Mouse (Mus musculus) thymus, postnatal 25 days (tissue): ENCODE results near the gene Nudt9.
"Not testable (repeated sequence)": the region's sequence is repeated elsewhere in the genome, so short reads cannot be mapped to it uniquely, and the experiment has no call there.

Experiments
- DNase-seq: peaks from one replicate; pipeline ENCODE4 v3.0.0; 2022

Gene Nudt9

DNA sequence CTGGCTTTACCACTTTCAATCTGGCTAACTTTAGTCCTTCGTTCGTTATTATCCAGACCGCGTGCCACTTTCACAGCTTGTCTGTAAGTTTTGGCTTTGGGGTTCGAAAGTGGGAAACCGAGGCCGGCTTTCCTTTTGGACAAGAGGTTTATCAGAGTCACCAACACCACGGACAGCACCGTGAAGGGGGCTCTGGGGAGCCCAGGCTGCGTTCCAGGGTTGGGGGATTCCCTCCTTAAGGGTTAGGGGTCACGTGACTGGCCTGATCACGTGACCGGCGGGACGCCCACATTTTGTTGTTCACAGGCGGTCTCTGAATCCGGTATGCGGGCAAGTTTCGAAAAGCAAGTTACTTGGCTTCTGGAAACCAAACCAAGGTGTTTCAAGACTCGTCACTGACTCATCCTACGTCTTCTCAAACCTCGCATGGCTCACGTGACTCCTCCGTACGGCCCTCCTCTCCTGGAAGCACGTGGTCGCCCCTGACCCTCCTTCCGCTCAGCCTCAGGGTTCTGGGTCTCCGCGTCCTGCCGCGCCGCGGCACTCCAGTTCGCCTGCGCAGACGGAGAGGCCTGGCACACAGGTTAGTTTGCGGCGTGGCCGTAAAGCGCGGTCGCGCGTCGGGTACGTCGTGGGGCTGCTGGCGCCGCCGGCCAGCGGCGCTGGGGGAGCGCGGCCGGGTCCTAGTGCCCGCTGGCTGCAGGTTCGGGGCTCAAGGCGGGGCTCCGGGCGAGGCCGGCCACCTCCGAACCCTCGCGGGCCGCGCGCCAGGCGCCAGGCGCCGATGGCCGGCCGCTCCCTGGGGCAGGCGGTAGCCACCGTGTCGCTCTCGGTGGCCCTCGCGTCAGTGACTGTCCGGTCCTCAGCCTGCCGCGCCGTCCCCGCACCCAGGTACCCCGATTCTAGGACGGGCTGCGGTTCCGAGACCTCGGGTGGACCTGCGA, at the start of gene Nudt9:
Nudt9 (plus strand) TSS at position 51 of the 944 bp plus-strand sequence.
- DNase-seq = peak; percentile 95

- DNase-seq = no peak
Observed at GRCm38 (mm10) chr5:103998739-103999138, 47.4 kb upstream of the Nudt9 start.

DNA sequence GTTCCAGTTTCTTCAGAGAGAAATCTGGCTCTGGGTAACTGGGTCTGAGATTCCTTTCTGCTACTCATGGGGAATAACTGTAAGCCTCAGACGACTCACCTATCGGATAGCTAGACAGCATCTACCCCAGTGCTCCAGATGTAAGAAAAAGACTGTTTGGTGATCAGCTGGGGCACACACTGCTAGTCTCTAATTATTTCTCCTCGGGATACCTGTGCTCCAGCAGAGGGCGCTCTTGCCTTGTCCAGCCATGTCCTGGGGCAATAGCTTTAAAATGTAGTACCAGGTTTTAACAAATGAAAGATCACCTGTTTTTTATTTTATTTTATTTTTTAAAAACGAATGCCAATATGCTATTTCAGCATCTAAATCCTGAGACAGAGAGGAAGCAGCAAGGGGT, 46.4 kb upstream of the Nudt9 start:
- DNase-seq = peak; percentile 83

GRCm38 (mm10) chr5:104002549-104003255, 43.4 kb upstream of the Nudt9 start:
- no peak for DNase-seq

DNA sequence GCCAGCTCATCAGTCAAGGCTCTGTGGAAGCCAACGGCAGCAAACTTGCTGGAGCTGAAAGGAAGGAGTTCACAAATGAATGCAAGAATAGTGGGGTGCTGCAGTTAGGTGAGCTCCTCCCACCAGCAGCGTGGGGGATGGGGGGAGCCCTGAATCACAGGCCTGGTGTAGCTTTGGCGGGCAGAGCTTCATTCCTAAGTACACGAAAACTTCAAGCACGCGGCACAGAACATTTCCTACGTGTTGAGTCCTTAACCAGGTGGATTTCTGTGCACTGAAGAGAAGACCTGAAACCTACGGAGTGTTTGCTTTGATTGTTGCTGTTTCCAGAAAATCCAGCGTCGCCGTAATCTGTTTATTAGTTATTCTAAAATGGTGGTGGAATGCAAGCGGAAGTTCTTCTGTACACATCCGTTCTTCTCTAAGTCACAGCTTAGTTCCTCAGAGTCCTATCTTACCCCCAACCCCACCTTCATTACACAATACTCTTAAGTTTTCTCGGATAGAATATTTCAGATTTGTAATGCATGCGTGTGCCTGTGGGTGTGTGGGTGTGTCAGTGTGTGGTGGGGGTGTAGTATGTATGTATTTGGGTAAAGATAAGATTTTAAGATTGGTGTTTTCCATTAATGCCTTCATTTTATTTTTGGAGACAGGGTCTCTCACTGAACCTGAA, 42.7 kb upstream of the Nudt9 start:
- no peak for DNase-seq

DNA sequence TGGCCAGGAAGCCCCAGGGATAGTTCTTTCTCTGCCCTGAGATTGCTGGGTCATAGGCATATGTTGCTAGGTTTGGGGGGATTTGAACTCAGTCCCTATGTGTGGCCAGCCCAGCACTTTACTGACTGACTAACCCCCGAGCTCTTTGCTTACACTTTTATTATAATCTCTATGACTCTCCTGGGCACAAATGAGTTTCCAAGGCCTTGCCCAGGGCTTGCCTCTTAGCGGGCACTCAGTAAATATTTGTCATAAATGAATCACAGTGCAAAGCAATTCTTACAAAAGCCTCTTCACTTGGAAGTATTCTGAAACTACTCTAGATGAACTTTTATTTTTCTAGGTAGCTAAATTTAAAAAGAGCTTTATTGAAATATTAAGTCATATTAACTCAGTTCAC, 42.2 kb upstream of the Nudt9 start:
- no peak for DNase-seq

- DNase-seq = no peak
Observed at GRCm38 (mm10) chr5:104006811-104007210, 39.3 kb upstream of the Nudt9 start.

DNA sequence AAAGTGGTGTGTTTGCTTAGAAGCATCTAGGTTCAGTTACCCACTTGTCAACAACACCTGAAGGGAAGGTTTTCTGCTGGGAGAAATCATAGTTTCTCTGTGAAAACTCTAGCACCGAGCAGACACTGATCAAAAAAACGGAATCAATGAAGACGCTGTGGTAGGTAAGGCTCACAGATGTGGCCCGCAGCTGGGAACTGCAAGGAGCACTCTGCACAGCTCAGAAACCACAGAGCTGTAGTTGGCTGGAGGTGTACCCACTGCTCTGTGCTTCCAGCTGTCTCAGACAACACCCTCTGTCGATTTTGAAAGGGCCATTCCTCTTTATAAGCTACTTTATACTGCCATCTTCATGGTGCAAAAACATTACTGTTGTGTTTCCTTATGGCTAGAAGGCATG, 38.3 kb upstream of the Nudt9 start:
- peak; percentile 73 for DNase-seq

DNA sequence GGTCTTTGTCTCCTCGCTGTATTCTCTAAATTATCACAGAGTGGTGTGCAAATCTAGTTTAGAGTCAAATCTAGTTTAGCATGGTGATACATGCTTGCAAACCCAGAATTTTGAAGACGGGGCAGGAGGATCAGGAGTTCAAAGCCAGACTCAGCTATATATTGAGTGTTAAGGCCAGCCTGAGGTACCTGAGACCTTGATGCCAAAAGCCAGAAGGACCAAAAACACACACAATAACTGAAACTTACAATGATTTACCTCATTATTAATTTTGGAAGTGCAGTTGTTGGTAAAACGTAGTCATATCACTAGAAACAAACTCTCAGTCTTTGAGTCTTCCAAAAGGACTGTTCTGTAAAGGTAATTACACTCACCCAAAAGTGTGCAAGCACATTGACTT, 36.7 kb upstream of the Nudt9 start:
- no peak for DNase-seq

- no peak for DNase-seq
Observed at GRCm38 (mm10) chr5:104010261-104010660, 35.8 kb upstream of the Nudt9 start.

- no peak for DNase-seq
Observed at GRCm38 (mm10) chr5:104011419-104011818, 34.7 kb upstream of the Nudt9 start.

DNA sequence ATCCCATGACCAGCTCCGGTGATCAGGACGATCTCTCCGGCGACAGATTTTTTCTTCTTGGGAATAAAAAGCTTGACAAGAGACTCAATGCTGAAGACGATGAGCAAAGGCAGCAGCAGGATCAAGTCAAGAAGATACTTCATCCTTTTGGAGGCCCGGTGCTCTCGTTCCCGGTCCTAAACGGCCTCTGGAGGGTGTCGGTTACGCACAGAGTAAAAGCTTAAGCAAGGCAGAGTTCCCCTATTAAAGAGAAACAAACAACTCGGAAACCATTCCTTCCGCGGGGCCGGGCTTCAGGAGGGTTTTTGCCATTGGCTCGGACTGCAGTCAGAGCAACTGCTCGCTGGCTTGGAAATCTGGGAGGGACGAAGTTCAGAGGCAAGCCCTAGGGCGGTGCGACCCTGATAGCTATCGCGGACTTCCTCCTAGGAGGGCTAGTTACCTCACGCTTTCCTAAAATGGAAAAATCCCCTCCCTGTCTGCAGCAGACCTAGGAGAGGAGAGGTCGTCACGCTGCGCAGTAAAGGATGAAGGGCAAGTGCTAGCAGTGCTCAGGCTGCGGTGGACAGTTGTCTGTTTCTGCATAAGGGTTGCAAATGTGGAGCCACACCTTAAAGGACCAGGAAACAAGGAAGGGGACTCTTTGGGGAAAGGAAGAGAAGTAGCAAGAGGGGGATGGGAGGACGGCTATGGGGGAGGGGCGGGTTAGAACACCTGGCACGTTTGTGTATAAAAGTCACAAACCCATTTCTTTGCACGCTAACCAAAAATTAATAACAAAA, 24.3 kb upstream of the Nudt9 start, which contains the start of gene Hsd17b11:
Hsd17b11 (minus strand) TSS at position 323 of the 782 bp plus-strand sequence.
- peak; percentile 63 for DNase-seq

DNA sequence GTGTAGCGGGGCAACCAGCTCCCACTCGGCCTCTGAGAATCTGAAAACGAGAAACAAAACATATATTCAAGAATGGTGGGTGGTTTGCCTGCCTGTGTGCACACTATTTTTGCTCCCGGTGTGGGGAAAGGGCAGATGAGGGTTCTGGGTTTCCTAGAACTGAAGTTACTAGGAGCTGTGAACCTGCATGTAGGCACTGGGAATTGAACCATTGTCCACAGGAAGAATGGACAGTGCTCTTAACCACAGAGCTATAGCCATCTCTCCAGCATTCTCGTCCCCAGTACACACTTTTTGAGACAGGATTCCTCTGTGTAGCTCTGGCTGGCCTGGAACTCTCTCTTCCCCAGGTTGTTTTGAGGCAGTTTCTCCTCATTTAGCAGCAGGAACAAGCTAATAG, 23.5 kb upstream of the Nudt9 start:
- no peak for DNase-seq

DNA sequence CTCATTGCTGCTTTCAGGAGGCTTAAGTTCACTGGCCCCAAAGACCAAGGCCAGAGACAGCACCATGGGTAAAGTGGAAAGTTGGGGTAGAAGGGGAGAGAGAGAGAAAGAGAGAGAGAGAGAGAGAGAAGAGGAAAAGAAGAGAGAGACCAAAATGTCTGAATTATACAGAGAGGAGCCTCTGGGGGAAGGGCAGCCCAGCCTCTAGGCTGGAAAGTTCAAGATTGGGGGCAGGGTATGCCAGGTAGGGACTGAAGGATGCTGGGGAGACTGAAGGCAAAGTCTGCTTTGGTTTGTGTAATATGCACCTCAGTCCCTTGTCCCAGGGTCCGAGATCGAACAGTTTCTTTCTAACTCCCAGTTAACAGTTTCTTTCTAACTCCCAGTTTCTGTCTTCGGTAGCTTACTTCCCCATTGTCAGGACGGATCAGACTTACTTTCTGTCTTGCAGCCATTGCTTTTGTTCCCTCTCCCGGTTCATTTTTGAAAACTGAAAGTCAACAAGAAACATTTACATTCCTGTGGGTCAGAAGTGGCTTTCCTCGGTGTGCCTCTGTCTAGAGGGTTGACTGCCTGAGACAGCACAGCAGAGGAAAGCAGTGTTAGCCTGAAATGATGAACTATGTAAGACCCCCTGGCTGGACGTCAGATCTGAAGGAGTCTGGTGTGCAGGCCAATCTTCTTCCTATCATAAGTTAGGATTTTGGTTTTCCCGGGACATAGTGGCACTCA, 22.7 kb upstream of the Nudt9 start:
- DNase-seq = no peak

DNA sequence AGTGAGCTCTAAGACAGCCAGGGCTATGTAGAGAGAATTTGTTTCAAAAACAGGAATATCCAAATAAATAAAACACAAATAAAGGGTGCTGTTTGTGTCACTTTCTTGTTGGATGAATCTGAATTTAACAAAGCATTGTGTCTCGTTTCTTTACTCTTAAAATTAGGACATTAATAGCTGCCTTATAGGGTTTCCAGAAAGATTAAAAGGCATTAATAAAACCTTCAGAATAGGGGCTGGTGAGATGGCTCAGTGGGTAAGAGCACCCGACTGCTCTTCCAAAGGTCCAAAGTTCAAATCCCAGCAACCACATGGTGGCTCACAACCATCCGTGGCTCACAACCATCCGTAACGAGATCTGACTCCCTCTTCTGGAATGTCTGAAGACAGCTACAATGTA, 21.9 kb upstream of the Nudt9 start:
- not testable (repeated sequence) for DNase-seq

DNA sequence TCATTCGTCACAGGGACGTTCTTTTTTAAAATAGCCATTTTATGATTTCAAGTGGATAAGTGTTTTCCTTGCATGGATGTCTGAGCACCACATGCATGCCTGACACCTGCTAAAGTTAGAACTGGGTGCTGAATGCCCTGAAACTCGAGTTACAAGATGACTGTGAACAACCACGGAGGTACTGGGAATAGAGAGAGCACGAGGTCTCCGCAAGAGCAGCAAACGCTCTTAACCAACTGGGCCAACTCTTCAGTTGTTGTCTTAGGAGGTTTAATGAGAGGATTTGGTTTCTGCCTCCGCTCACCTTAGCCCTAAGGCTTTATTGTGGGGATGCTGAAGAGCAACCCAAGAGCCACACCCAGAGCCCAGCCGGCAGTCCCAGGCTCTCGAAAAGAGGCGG, 21.3 kb upstream of the Nudt9 start:
- no peak for DNase-seq

DNA sequence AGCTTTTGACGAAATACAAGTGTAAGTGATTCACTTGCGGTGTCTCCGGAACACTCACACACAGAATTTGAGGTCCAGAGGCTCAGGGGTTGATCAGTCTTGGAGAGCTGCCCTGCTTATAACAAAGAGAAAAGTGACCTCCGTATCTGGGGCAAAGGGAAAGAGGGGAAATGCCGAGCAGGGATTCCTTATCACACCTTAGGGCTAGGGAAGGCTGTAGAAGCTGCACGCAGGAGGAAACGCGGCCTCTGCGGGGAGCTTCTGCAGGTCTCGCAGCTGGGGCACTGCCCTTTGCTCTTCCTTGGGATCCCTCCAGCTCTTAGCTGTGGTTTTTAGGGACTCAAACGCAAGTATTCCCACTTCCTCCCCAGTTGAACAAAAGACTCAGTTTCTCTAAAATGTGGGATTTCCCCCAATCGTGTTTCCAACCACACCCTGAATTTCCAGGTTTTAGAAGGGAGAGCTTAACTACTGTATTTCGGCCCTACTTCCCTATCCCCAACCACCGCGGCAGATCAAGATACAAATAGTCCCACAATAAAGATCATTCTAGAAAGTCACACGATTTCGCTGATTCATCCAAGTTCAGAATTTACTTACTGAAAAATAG, 20.8 kb upstream of the Nudt9 start:
- no peak for DNase-seq

DNA sequence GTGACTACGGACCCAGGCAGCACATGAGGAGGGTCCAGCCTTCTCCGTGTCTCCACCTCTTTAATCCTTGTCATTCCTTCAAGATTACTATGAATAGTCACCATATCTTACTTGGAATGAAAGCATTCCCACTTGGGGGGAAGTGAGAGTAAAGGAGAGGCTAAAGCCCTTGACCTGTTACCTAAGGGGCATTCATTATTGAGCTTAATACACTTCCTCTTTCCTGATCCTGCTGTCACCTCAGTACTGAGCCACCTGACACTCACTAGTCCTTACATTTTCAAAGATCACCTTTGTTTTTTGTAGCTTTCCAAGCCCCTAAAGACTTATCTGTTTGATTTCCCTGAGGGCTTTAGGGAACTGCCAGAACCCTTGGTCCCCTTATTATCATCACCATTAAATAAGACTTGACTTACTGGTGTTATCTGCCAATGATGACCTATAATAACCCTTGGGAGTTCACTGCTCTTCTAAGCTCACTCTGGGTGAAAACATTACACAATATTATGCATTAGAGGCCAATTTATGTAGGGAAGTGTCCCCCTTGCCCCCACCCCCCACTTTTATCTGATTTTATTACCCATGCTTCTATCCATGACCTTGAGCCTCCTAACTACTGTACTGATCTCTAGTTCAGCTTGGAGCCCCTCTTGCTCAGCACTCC, 13.5 kb upstream of the Nudt9 start:
- DNase-seq = no peak

GRCm38 (mm10) chr5:104035066-104035465, 11.0 kb upstream of the Nudt9 start:
- DNase-seq = no peak

DNA sequence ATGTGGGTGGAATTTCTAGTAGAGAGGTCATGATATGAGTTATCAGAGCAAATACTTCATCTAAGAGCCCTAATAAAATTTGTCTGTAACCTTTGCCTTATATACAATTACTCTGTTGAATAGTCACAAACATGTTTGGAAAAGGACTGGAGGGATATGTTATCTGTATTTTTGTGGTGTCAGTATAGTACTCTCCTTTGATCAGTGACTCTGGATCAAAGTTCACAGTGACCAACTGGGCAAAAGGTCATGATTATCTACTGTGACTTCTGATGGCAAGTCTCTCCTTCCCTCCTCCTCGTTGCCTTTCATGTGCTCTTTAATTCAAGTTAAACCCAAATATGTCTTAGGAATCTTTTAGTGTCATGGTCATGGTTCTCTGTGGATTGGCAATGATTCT, 10.3 kb upstream of the Nudt9 start:
- DNase-seq = no peak

- no peak for DNase-seq
Observed at GRCm38 (mm10) chr5:104036686-104037085, 9.4 kb upstream of the Nudt9 start.
